8 mouse cellular contexts compared by ENCODE assay signal in genomic region chr8:4165852-4166751, GRCm38 (mm10). TPM values are rescaled to one million over a fixed set of nuclear protein-coding genes. Genes with fewer than 3 reads are reported as not detected.
A peak's percentile ranks its signal among the peaks of the same experiment; 100 is the strongest.
DNase-seq lines count a peak whose midpoint lies in the region; ATAC-seq and TF ChIP-seq lines count a peak whose summit lies in the region.

Gene Evi5l, plus strand, starts transcription at chr8:4166567.

- H3K4me1 ChIP-seq in ES-E14 (ENCODE audit: control insufficient read depth in 2 of 2, insufficient read depth in 2 of 2, low read length in 2 of 2, poor library complexity in 1 of 2), result peaks cover 2 to 3% of the 10 kb centered on the region in 2 experiments; a peak in 1 of 4 replicates
- H3K4me1 ChIP-seq in forebrain, embryonic 15.5 days, result peaks cover 38% of the 10 kb centered on the region
- no peaks in the 10 kb centered on the region; the same call in 1 of the 2 replicates for H3K4me1 ChIP-seq in lung, adult 2 months (ENCODE audit: control insufficient read depth, insufficient read depth, low read length)

- no peaks in the 10 kb centered on the region for H3K27me3 ChIP-seq in forebrain, embryonic 15.5 days

- ATAC-seq in forebrain, embryonic 15.5 days (replicated peaks), result peak; percentile 98
- ATAC-seq in neutrophil, adult 5-6 weeks (ENCODE audit: extremely low read depth, insufficient number of reproducible peaks, low FRiP score, poor library complexity, severe bottlenecking), result peak; percentile 88

- H3K4me3 ChIP-seq in ES-E14 (ENCODE audit: insufficient read depth in 1 of 2, low read depth in 1 of 2, low read length in 2 of 2, poor library complexity in 1 of 2, severe bottlenecking in 1 of 2), result peak within 1 kb of the TSS; percentile 79 to 91
- peak within 1 kb of the TSS; percentile 97 for H3K4me3 ChIP-seq in forebrain, embryonic 15.5 days
- H3K4me3 ChIP-seq in lung, adult 2 months (replicated peaks; ENCODE audit: extremely low read depth, low read depth, low read length), result peak within 1 kb of the TSS; percentile 90

- DNase-seq in ES-E14 (ENCODE audit: low read depth, low spot score), result peak; percentile 98
- DNase-seq in cerebellum, adult 11-12 months, result peak; percentile 100
- peak; percentile 98 for DNase-seq in heart, postnatal 25 days (ENCODE audit: low spot score)
- DNase-seq in layer of hippocampus, adult 18-20 months (ENCODE audit: low spot score in 2 of 2), result peak; percentile 98 to 100
- DNase-seq in lung, adult 2 months, result peak; percentile 99
- peak; percentile 93 to 98 for DNase-seq in thymus, adult 18-20 months

- intact Hi-C loops in heart, postnatal 25 days (cut with DNase I), result loop anchor here (5.0 to 10.0 kb wide), 3 partner anchors 159 to 511 kb away; partner anchors contain the start of genes Ccl25, Cers4 and Elavl1

- WGBS in forebrain, embryonic 15.5 days, result under 1% methylated on average over 45 of the region's 51 CpGs
- 1% methylated on average over 50 of the region's 51 CpGs for WGBS in lung, adult 2 months

- H3K9me3 ChIP-seq in ES-E14 (ENCODE audit: control insufficient read depth, insufficient read depth, low read depth, low read length), result no peaks in the 10 kb centered on the region
- H3K9me3 ChIP-seq in forebrain, embryonic 15.5 days, result no peaks in the 10 kb centered on the region

- peak within 1 kb of the TSS; percentile 56 for H3K4me2 ChIP-seq in forebrain, embryonic 15.5 days (replicated peaks)

- H3K9ac ChIP-seq in ES-E14 (ENCODE audit: insufficient read depth, low read depth, low read length, poor library complexity, severe bottlenecking), result peak within 1 kb of the TSS; percentile 73
- peak within 1 kb of the TSS; percentile 91 for H3K9ac ChIP-seq in forebrain, embryonic 15.5 days (replicated peaks)

- TF ChIP-seq POLR2A in lung, adult 2 months (IDR thresholded peaks at IDR 0.05; ENCODE audit: borderline replicate concordance, extremely low read depth, low read depth, low read length), result no peak

- in situ Hi-C loops in ES-E14 (cut with MboI; ENCODE audit: low sequenced_read_pairs in 2 of 2, unreplicated experiment in 2 of 2), result no loop called here

- H3K36me3 ChIP-seq in ES-E14 (ENCODE audit: control insufficient read depth, insufficient read depth, low read length, poor library complexity, severe bottlenecking), result no peaks in the 10 kb centered on the region
- no peaks in the 10 kb centered on the region for H3K36me3 ChIP-seq in forebrain, embryonic 15.5 days

- no peak within 1 kb of the TSS for H3K27ac ChIP-seq in ES-E14 (ENCODE audit: insufficient read depth, low read depth, low read length, poor library complexity, severe bottlenecking)
- H3K27ac ChIP-seq in forebrain, embryonic 15.5 days (replicated peaks), result peak within 1 kb of the TSS; percentile 88

- no peak for TF ChIP-seq CTCF in lung, adult 2 months (IDR thresholded peaks at IDR 0.05; ENCODE audit: insufficient read depth, low read length)

TF ChIP-seq in ES-E14, 5 proteins besides CTCF, POLR2A, EP300 and RAD21:
- TF ChIP-seq CHD2 (IDR thresholded peaks at IDR 0.05; ENCODE audit: low read depth, low read length) (peak; percentile 96), HCFC1 (IDR thresholded peaks at IDR 0.05; ENCODE audit: borderline replicate concordance, insufficient read depth, low read length) (no peak)

RNA-seq across cellular contexts. Expression of gene Evi5l, which starts in this region (rescaled TPM):
- 5.2 and 6.2 TPM in 2 replicates for total RNA-seq in ES-E14 (2012; rRNA removed)
- polyA plus RNA-seq in forebrain, embryonic 15.5 days (2015; fragmentation: Nextera tagmentation; extraction: Ambion mirVana), result 98.4 and 98.9 TPM in 2 replicates
- 10 to 100 TPM; 23.4 to 24.6 TPM for total RNA-seq in heart, postnatal 25 days (2021)
- 100 to 1,000 TPM in 1 of 2 experiments, 10 to 100 TPM in 1; 93.2 to 102 TPM for total RNA-seq in layer of hippocampus, adult 18-20 months (2021)
- 12.7 and 29.1 TPM in 2 replicates for polyA plus RNA-seq in lung, adult 2 months (2012; rRNA removed)
- total RNA-seq in neutrophil, adult 5-6 weeks (2017), result 10.2 and 16.6 TPM in 2 replicates
